In the genomic region with DNA sequence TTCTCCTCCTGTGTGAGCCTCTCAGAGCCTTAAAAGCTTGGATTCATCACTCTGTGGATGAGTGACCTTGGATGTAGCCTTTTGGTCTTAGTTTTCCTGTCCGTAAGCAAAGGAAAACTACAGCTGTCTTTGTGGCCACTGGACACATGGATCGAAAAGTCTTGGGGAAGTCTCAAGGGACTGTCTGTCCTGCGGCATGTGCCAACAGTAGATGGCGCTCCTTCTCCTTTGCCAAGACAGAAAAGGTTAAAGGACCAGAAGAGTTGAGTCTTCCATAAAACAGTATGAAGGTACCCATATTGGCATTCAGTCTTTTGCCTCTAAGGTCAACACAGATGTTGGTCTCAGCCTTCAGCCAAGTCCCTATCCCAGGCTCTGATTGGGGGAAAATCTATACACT, we compare ENCODE assay signal across 9 mouse cellular contexts. TPM values are rescaled to one million over a fixed set of nuclear protein-coding genes. Genes with fewer than 3 reads are reported as not detected.
A peak's percentile ranks its signal among the peaks of the same experiment; 100 is the strongest.
DNase-seq lines count a peak whose midpoint lies in the region; ATAC-seq and TF ChIP-seq lines count a peak whose summit lies in the region.
"Had no signal": no experiment of that assay in that cellular context is flagged by ENCODE, and none has a peak within 500 bp of the region (broad histone marks: within the 10 kb centered on the region; RNA-seq: fewer than 3 reads in every experiment).

No protein-coding gene starts in this region.

- 8% methylated on average over 4 of the region's 4 CpGs for WGBS in heart, adult 2 months
- WGBS in heart, embryonic 12.5 days: 15% methylated on average over 4 of the region's 4 CpGs

- TF ChIP-seq EP300 in heart, adult 2 months (IDR thresholded peaks at IDR 0.05; ENCODE audit: insufficient read depth, low read depth, low read length): no peak
- TF ChIP-seq EP300 in ES-Bruce4 (IDR thresholded peaks at IDR 0.05; ENCODE audit: insufficient read depth, low read depth, low read length): no peak

- intact Hi-C loops in heart, adult 2 months (cut with DNase I): loop anchor here (10.0 kb wide), 1 partner anchor 346 kb away; no protein-coding TSS in a partner anchor

- DNase-seq in heart, adult 2 months: peak; percentile 36 to 58
- peak; percentile 20 for DNase-seq in cerebellum, adult 11-12 months
- DNase-seq in gastrocnemius, postnatal 10 days: peak; percentile 44
- peak; percentile 24 for DNase-seq in layer of hippocampus, adult 9-11 months
- DNase-seq in lung, postnatal 4 days: peak; percentile 53 to 76
- DNase-seq in splenic B cell, adult 2 months (ENCODE audit: low read depth, low spot score): peak; percentile 32

- H3K9ac ChIP-seq in heart, adult 2 months (ENCODE audit: low read depth, low read length): no peak overlapping the region
- H3K9ac ChIP-seq in heart, embryonic 12.5 days: no peak overlapping the region
- H3K9ac ChIP-seq in ES-Bruce4 (ENCODE audit: low read depth, poor library complexity, severe bottlenecking): no peak overlapping the region
- H3K9ac ChIP-seq: limb, embryonic 12.5 days had no signal

- no peaks in the 10 kb centered on the region for H3K27me3 ChIP-seq in heart, adult 2 months (ENCODE audit: control insufficient read depth, insufficient read depth, low read length)
- no peaks in the 10 kb centered on the region for H3K27me3 ChIP-seq in heart, embryonic 12.5 days (replicated peaks)
- no peaks in the 10 kb centered on the region for H3K27me3 ChIP-seq in ES-Bruce4 (ENCODE audit: control insufficient read depth, insufficient read depth, low read length, poor library complexity, severe bottlenecking)
- no peaks in the 10 kb centered on the region for H3K27me3 ChIP-seq in splenic B cell, adult 2 months (ENCODE audit: control insufficient read depth, insufficient read depth, low read length, poor library complexity, severe bottlenecking)

- no peaks in the 10 kb centered on the region for H3K79me2 ChIP-seq in heart, adult 2 months (replicated peaks; ENCODE audit: control insufficient read depth, insufficient read depth, low read length)

- H3K4me2 ChIP-seq in heart, embryonic 12.5 days: no peak overlapping the region
- H3K4me2 ChIP-seq: limb, embryonic 12.5 days had no signal

- no peak overlapping the region for H3K4me3 ChIP-seq in heart, adult 2 months
- H3K4me3 ChIP-seq in heart, embryonic 12.5 days: no peak overlapping the region
- H3K4me3 ChIP-seq in ES-Bruce4 (ENCODE audit: low read depth, low read length): no peak overlapping the region
- H3K4me3 ChIP-seq: limb, embryonic 12.5 days had no signal

- peak; percentile 80 for TF ChIP-seq CTCF in heart, adult 2 months (IDR thresholded peaks at IDR 0.05)
- TF ChIP-seq CTCF in ES-Bruce4 (IDR thresholded peaks at IDR 0.05; ENCODE audit: low read depth, low read length): peak; percentile 75

- no peaks in the 10 kb centered on the region for H3K4me1 ChIP-seq in heart, adult 2 months (ENCODE audit: control insufficient read depth, insufficient read depth, low read length)
- H3K4me1 ChIP-seq in heart, embryonic 12.5 days (replicated peaks): no peaks in the 10 kb centered on the region
- H3K4me1 ChIP-seq in ES-Bruce4 (ENCODE audit: control insufficient read depth, insufficient read depth, low read length): no peaks in the 10 kb centered on the region
- H3K4me1 ChIP-seq: limb, embryonic 12.5 days had no signal

- ATAC-seq in heart, embryonic 12.5 days (ENCODE audit: insufficient number of reproducible peaks, low FRiP score): no peak

- no peaks in the 10 kb centered on the region for H3K9me3 ChIP-seq in heart, embryonic 12.5 days (replicated peaks)
- H3K9me3 ChIP-seq in ES-Bruce4 (replicated peaks; ENCODE audit: control insufficient read depth, insufficient read depth, low read length, poor library complexity, severe bottlenecking): no peaks in the 10 kb centered on the region
- H3K9me3 ChIP-seq: limb, embryonic 12.5 days had no signal

- no peaks in the 10 kb centered on the region for H3K36me3 ChIP-seq in heart, adult 2 months (ENCODE audit: control insufficient read depth, insufficient read depth, low read length)
- H3K36me3 ChIP-seq in heart, embryonic 12.5 days: no peaks in the 10 kb centered on the region
- H3K36me3 ChIP-seq in ES-Bruce4 (ENCODE audit: control insufficient read depth, insufficient read depth, low read length, poor library complexity, severe bottlenecking): no peaks in the 10 kb centered on the region
- H3K36me3 ChIP-seq in splenic B cell, adult 2 months (ENCODE audit: control insufficient read depth, insufficient read depth, low read length, poor library complexity, severe bottlenecking): no peaks in the 10 kb centered on the region
- H3K36me3 ChIP-seq: limb, embryonic 12.5 days had no signal

- H3K27ac ChIP-seq in heart, adult 2 months: no peak overlapping the region
- H3K27ac ChIP-seq in heart, embryonic 12.5 days (ENCODE audit: poor library complexity, severe bottlenecking): no peak overlapping the region
- H3K27ac ChIP-seq in ES-Bruce4 (ENCODE audit: insufficient read depth, low read length): no peak overlapping the region
- H3K27ac ChIP-seq: limb, embryonic 12.5 days had no signal

- TF ChIP-seq POLR2A in heart, adult 2 months (IDR thresholded peaks at IDR 0.05; ENCODE audit: insufficient read depth, low read depth, low read length): no peak
- TF ChIP-seq POLR2A in ES-Bruce4 (IDR thresholded peaks at IDR 0.05; ENCODE audit: insufficient read depth, low read length): no peak

RNA-seq across cellular contexts. Expression of a gene that starts 47.6 kb away (rescaled TPM):
- total RNA-seq in heart, adult 2 months (2021): 10 to 100 TPM; 50.6 to 68.3 TPM
- polyA plus RNA-seq in heart, adult 2 months (2012; rRNA removed): 23.4 and 36.3 TPM in 2 replicates
- polyA plus RNA-seq in heart, embryonic 12.5 days (2016; fragmentation: Nextera tagmentation; extraction: Ambion mirVana): 19.5 and 20.9 TPM in 2 replicates
- 2.3 and 2.7 TPM in 2 replicates for polyA plus RNA-seq in ES-Bruce4 (2011; ENCODE audit: insufficient read depth, insufficient read length, low read depth, missing spikeins)
- total RNA-seq in gastrocnemius, postnatal 10 days (2021): 1 to 10 TPM; 5.4 to 5.8 TPM
